ENCODE assay signal across 9 mouse cellular contexts in the genomic region with DNA sequence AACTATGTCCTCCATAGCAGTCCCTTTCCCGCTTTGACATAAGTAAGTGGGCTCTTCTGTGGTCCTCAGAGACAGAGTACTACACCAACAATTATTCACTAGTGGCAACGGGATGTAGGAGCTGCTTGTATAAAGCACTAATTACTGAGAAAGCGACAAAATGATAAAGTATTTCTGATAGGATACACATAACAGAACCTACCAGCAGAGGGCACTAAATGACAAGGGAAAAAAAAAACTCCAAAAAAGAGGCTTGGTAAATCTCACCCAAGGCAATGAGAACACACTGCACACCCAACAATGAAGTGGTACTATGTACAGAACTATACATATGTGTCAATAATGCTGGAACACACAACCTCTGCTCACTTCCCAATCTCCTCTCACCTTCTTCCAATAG. TPM values are rescaled to one million over a fixed set of nuclear protein-coding genes. Genes with fewer than 3 reads are reported as not detected.
DNase-seq lines count a peak whose midpoint lies in the region; ATAC-seq and TF ChIP-seq lines count a peak whose summit lies in the region.
"Had no signal": no experiment of that assay in that cellular context is flagged by ENCODE, and none has a peak within 500 bp of the region (broad histone marks: within the 10 kb centered on the region; RNA-seq: fewer than 3 reads in every experiment).

No protein-coding gene starts in this region.

- peak; percentile 10 for DNase-seq in heart, postnatal 0 days (ENCODE audit: low spot score)
- DNase-seq in heart, postnatal 36 days, result no peak
- peak; percentile 86 for DNase-seq in midbrain, embryonic 11.5 days (ENCODE audit: low spot score, missing footprints)
- DNase-seq in Patski (ENCODE audit: low read depth, low spot score), result no peak
- no peak for DNase-seq in gastrocnemius, postnatal 10 days
- DNase-seq in thymus, postnatal 36 days, result no peak

- no peaks in the 10 kb centered on the region for H3K9me3 ChIP-seq in heart, postnatal 0 days (replicated peaks; ENCODE audit: control insufficient read depth, low read length)
- no peaks in the 10 kb centered on the region for H3K9me3 ChIP-seq in midbrain, embryonic 11.5 days (ENCODE audit: control insufficient read depth, low read length)
- H3K9me3 ChIP-seq in midbrain, embryonic 15.5 days, result no peaks in the 10 kb centered on the region
- H3K9me3 ChIP-seq: heart, embryonic 15.5 days had no signal

- H3K36me3 ChIP-seq in heart, postnatal 0 days (replicated peaks; ENCODE audit: control insufficient read depth, insufficient read depth, low read length), result no peaks in the 10 kb centered on the region
- no peaks in the 10 kb centered on the region for H3K36me3 ChIP-seq in midbrain, embryonic 11.5 days (ENCODE audit: control insufficient read depth, insufficient read depth, low read length)
- H3K36me3 ChIP-seq in midbrain, embryonic 15.5 days (replicated peaks), result no peaks in the 10 kb centered on the region
- H3K36me3 ChIP-seq: heart, embryonic 15.5 days had no signal

- H3K27ac ChIP-seq in heart, postnatal 0 days (ENCODE audit: low read depth), result no peak overlapping the region
- no peak overlapping the region for H3K27ac ChIP-seq in midbrain, embryonic 11.5 days (ENCODE audit: low read depth, low read length)
- H3K27ac ChIP-seq in midbrain, embryonic 15.5 days, result no peak overlapping the region
- H3K27ac ChIP-seq: heart, embryonic 15.5 days had no signal

- no peaks in the 10 kb centered on the region for H3K4me1 ChIP-seq in heart, postnatal 0 days (ENCODE audit: control insufficient read depth, insufficient read depth)
- no peaks in the 10 kb centered on the region for H3K4me1 ChIP-seq in midbrain, embryonic 11.5 days (ENCODE audit: control insufficient read depth, insufficient read depth, low read length)
- no peaks in the 10 kb centered on the region for H3K4me1 ChIP-seq in midbrain, embryonic 15.5 days
- H3K4me1 ChIP-seq: heart, embryonic 15.5 days had no signal

- in situ Hi-C loops in Patski (cut with MboI; ENCODE audit: low pct_unique_long_range_greater_than_20kb), result loop anchor here (25.0 kb wide), 1 partner anchor 1825 kb away; no protein-coding TSS in a partner anchor

- no peaks in the 10 kb centered on the region for H3K27me3 ChIP-seq in heart, postnatal 0 days (ENCODE audit: control insufficient read depth, insufficient read depth, low read length)
- H3K27me3 ChIP-seq in midbrain, embryonic 11.5 days (ENCODE audit: control insufficient read depth, insufficient read depth, low read length), result no peaks in the 10 kb centered on the region
- H3K27me3 ChIP-seq in midbrain, embryonic 15.5 days (replicated peaks), result no peaks in the 10 kb centered on the region
- H3K27me3 ChIP-seq in Patski, result peaks cover 28% of the 10 kb centered on the region
- H3K27me3 ChIP-seq: heart, embryonic 15.5 days had no signal

- intact Hi-C loops in heart, postnatal 36 days (cut with DNase I), result loop anchor here (2.0 kb wide), 1 partner anchor 182 kb away; no protein-coding TSS in a partner anchor

- TF ChIP-seq EP300 in heart, postnatal 0 days (IDR thresholded peaks at IDR 0.05; ENCODE audit: low read depth), result no peak

- ATAC-seq in heart, postnatal 0 days (ENCODE audit: insufficient read depth, low read depth), result no peak
- ATAC-seq in midbrain, embryonic 11.5 days (ENCODE audit: low FRiP score), result no peak
- ATAC-seq in midbrain, embryonic 15.5 days (replicated peaks), result no peak
- no peak for ATAC-seq in Patski
- ATAC-seq in megakaryocyte, adult 5-6 weeks (ENCODE audit: poor library complexity, severe bottlenecking), result 0 out of 2 replicates have a peak, but pooled peaks have one; percentile 49

- H3K4me3 ChIP-seq in heart, postnatal 0 days (ENCODE audit: low read depth, low read length), result no peak overlapping the region
- no peak overlapping the region for H3K4me3 ChIP-seq in midbrain, embryonic 11.5 days (ENCODE audit: low read depth, low read length)
- H3K4me3 ChIP-seq in midbrain, embryonic 15.5 days, result no peak overlapping the region
- H3K4me3 ChIP-seq: heart, embryonic 15.5 days had no signal

- peak; percentile 42 for TF ChIP-seq CTCF in heart, postnatal 0 days (IDR thresholded peaks at IDR 0.05; ENCODE audit: low read depth)
- peak; percentile 50 for TF ChIP-seq CTCF in Patski (IDR thresholded peaks at IDR 0.05)

- no peak overlapping the region for H3K9ac ChIP-seq in heart, postnatal 0 days (replicated peaks; ENCODE audit: low read depth, low read length)
- no peak overlapping the region for H3K9ac ChIP-seq in midbrain, embryonic 11.5 days (ENCODE audit: low read length)
- H3K9ac ChIP-seq in midbrain, embryonic 15.5 days, result no peak overlapping the region
- H3K9ac ChIP-seq: heart, embryonic 15.5 days had no signal

- POLR2A ChIA-PET in Patski (lab: Charles Lee), result no interaction called here

- CTCF ChIA-PET in Patski (lab: Charles Lee), result interaction anchor here (0.7 kb wide), 1 partner anchor 137 kb away, joined by 3 read pairs; no protein-coding TSS in a partner anchor

- H3K4me2 ChIP-seq in heart, postnatal 0 days (ENCODE audit: low read depth, low read length), result no peak overlapping the region
- no peak overlapping the region for H3K4me2 ChIP-seq in midbrain, embryonic 11.5 days
- no peak overlapping the region for H3K4me2 ChIP-seq in midbrain, embryonic 15.5 days
- H3K4me2 ChIP-seq: heart, embryonic 15.5 days had no signal

- 63% methylated on average over 3 of the region's 3 CpGs for WGBS in heart, postnatal 0 days
- WGBS in midbrain, embryonic 11.5 days, result 80% methylated on average over 3 of the region's 3 CpGs
- 69% methylated on average over 3 of the region's 3 CpGs for WGBS in midbrain, embryonic 15.5 days

RNA-seq across cellular contexts. Expression of gene Sms, which starts 29.4 kb away (rescaled TPM):
- total RNA-seq in heart, postnatal 0 days (2014; rRNA removed; ENCODE audit: low replicate concordance), result 43.4 and 55.3 TPM in 2 replicates
- 49.2 and 49.3 TPM in 2 replicates for polyA plus RNA-seq in heart, postnatal 0 days (2015; fragmentation: Nextera tagmentation; extraction: Ambion mirVana)
- total RNA-seq in heart, postnatal 36 days (2021), result 10 to 100 TPM; 33.8 to 49.8 TPM
- polyA plus RNA-seq in midbrain, embryonic 11.5 days (2014; fragmentation: Nextera tagmentation; extraction: Ambion mirVana), result 112 and 118 TPM in 2 replicates
- polyA plus RNA-seq in midbrain, embryonic 15.5 days (2015; fragmentation: Nextera tagmentation; extraction: Ambion mirVana), result 126 and 133 TPM in 2 replicates
- polyA plus RNA-seq in Patski (2021), result 23.4 TPM
- 38.5 and 46.6 TPM in 2 replicates for total RNA-seq in megakaryocyte, adult 5-6 weeks (2015)
- total RNA-seq in megakaryocyte, adult 5-6 weeks (2017), result 30.7 and 49.4 TPM in 2 replicates
- 10 to 100 TPM; 44.4 to 49.1 TPM for total RNA-seq in gastrocnemius, postnatal 10 days (2021)

RNA-seq across cellular contexts. Expression of gene Phex, which starts 47.6 kb away (rescaled TPM):
- total RNA-seq in heart, postnatal 0 days (2014; rRNA removed; ENCODE audit: low replicate concordance), result 0.54 TPM in 1 of 2 replicates, not detected in the other
- polyA plus RNA-seq in heart, postnatal 0 days (2015; fragmentation: Nextera tagmentation; extraction: Ambion mirVana), result 0.05 TPM in 1 of 2 replicates, not detected in the other
- total RNA-seq in heart, postnatal 36 days (2021), result under 1 TPM; 0.08 to 0.11 TPM
- 0.19 and 0.63 TPM in 2 replicates for polyA plus RNA-seq in midbrain, embryonic 11.5 days (2014; fragmentation: Nextera tagmentation; extraction: Ambion mirVana)
- polyA plus RNA-seq in midbrain, embryonic 15.5 days (2015; fragmentation: Nextera tagmentation; extraction: Ambion mirVana), result 0.13 and 0.29 TPM in 2 replicates
- 0.06 TPM for polyA plus RNA-seq in Patski (2021)
- total RNA-seq in megakaryocyte, adult 5-6 weeks (2015), result 0.11 and 0.20 TPM in 2 replicates
- 0.15 and 0.16 TPM in 2 replicates for total RNA-seq in megakaryocyte, adult 5-6 weeks (2017)
- 10 to 100 TPM in 1 of 2 experiments, 1 to 10 TPM in 1; 1.4 to 11.1 TPM for total RNA-seq in gastrocnemius, postnatal 10 days (2021)

Comparison
In these comparisons a context has a peak if more than half of its experiments do, and no peak if none do; other contexts are left out.
1. DNase-seq: peak in heart, postnatal 0 days (single experiment) and midbrain, embryonic 11.5 days (single experiment); none in heart, postnatal 36 days (0 of 2), Patski (single experiment), gastrocnemius, postnatal 10 days (single experiment) and thymus, postnatal 36 days (0 of 2).